Mouse (Mus musculus) lung, adult 2 months (tissue): Measurements from ENCODE around the gene Ccn6.

ENCODE experiments used
- CTCF ChIP-seq: fragments of 200-500 bp; IDR thresholded peaks from 2 replicates; pipeline ENCODE4 v1.5.1; 2011; ENCODE audit warnings: mild to moderate bottlenecking, low read length, control low read depth; ENCODE audit not compliant: insufficient read depth
- POLR2A ChIP-seq: fragments of 200-500 bp; IDR thresholded peaks from 2 replicates; pipeline ENCODE4 v1.6.1; 2011; ENCODE audit warnings: low read depth, mild to moderate bottlenecking, control low read depth, low read length, borderline replicate concordance; ENCODE audit errors: extremely low read depth

GRCm38 (mm10) chr10:39104803-39105449 lies 58.7 kb downstream of the Ccn6 start:
- no peak for TF ChIP-seq POLR2A
- no peak for TF ChIP-seq CTCF
